Mouse (Mus musculus): ENCODE results near the gene Cd34.
A peak's percentile ranks its signal among the peaks of the same experiment; 100 is the strongest.

Gene Cd34

GRCm38 (mm10) chr1:194938715-194939114 is at the start of gene Cd34:
Cd34 (plus strand) TSS chr1:194938819.
- DNase-seq (ENCODE audit: low read depth, low spot score), result no peak

GRCm38 (mm10) chr1:194894513-194894912 is 44.1 kb upstream of the Cd34 start:
- DNase-seq (ENCODE audit: low read depth, low spot score), result no peak

- DNase-seq (ENCODE audit: low read depth, low spot score), result no peak
Observed at GRCm38 (mm10) chr1:194895287-194895686, 43.3 kb upstream of the Cd34 start.

- DNase-seq (ENCODE audit: low read depth, low spot score), result no peak
Observed at GRCm38 (mm10) chr1:194901075-194901474, 37.5 kb upstream of the Cd34 start.

GRCm38 (mm10) chr1:194901826-194902225 is 36.8 kb upstream of the Cd34 start:
- DNase-seq (ENCODE audit: low read depth, low spot score), result no peak

- DNase-seq (ENCODE audit: low read depth, low spot score), result no peak
Observed at GRCm38 (mm10) chr1:194908956-194909355, 29.7 kb upstream of the Cd34 start.

- no peak for DNase-seq (ENCODE audit: low read depth, low spot score)
Observed at GRCm38 (mm10) chr1:194925753-194926350, 12.8 kb upstream of the Cd34 start.

- DNase-seq (ENCODE audit: low read depth, low spot score), result no peak
Observed at GRCm38 (mm10) chr1:194927887-194928286, 10.7 kb upstream of the Cd34 start.

GRCm38 (mm10) chr1:194929275-194929971 is 9.2 kb upstream of the Cd34 start:
- DNase-seq (ENCODE audit: low read depth, low spot score), result no peak

- DNase-seq (ENCODE audit: low read depth, low spot score), result no peak
Observed at GRCm38 (mm10) chr1:194929972-194930355, 8.7 kb upstream of the Cd34 start.

GRCm38 (mm10) chr1:194930706-194931105 is 7.9 kb upstream of the Cd34 start:
- DNase-seq (ENCODE audit: low read depth, low spot score), result no peak

GRCm38 (mm10) chr1:194935351-194935750 is 3.3 kb upstream of the Cd34 start:
- no peak for DNase-seq (ENCODE audit: low read depth, low spot score)

GRCm38 (mm10) chr1:194941528-194941927 is 2.9 kb downstream of the Cd34 start:
- DNase-seq (ENCODE audit: low read depth, low spot score), result no peak

- DNase-seq (ENCODE audit: low read depth, low spot score), result no peak
Observed at GRCm38 (mm10) chr1:194942912-194943311, 4.3 kb downstream of the Cd34 start.

- DNase-seq (ENCODE audit: low read depth, low spot score), result no peak
Observed at GRCm38 (mm10) chr1:194943485-194943884, 4.9 kb downstream of the Cd34 start.

- no peak for DNase-seq (ENCODE audit: low read depth, low spot score)
Observed at GRCm38 (mm10) chr1:194945382-194945781, 6.8 kb downstream of the Cd34 start.

GRCm38 (mm10) chr1:194946467-194946866 is 7.8 kb downstream of the Cd34 start:
- DNase-seq (ENCODE audit: low read depth, low spot score), result no peak

GRCm38 (mm10) chr1:194950913-194951312 is 12.3 kb downstream of the Cd34 start:
- no peak for DNase-seq (ENCODE audit: low read depth, low spot score)

GRCm38 (mm10) chr1:194952891-194953290 is 14.3 kb downstream of the Cd34 start:
- no peak for DNase-seq (ENCODE audit: low read depth, low spot score)

GRCm38 (mm10) chr1:194954694-194955093 is 16.1 kb downstream of the Cd34 start:
- DNase-seq (ENCODE audit: low read depth, low spot score), result no peak

- no peak for DNase-seq (ENCODE audit: low read depth, low spot score)
Observed at GRCm38 (mm10) chr1:194955749-194956148, 17.1 kb downstream of the Cd34 start.

GRCm38 (mm10) chr1:194957021-194957420 is 18.4 kb downstream of the Cd34 start:
- DNase-seq (ENCODE audit: low read depth, low spot score), result no peak

- peak; percentile 76 for DNase-seq (ENCODE audit: low read depth, low spot score)
Observed at GRCm38 (mm10) chr1:194962181-194962580, 23.6 kb downstream of the Cd34 start.

Measured in CD4-positive, CD25-positive, alpha-beta regulatory T cell, adult 2 months (primary cell).